Mouse (Mus musculus): Measurements from ENCODE around the gene Zdhhc14. TPM values are rescaled to one million over a fixed set of nuclear protein-coding genes. Genes with fewer than 3 reads are reported as not detected.

Zdhhc14 gene
- total and polyA plus RNA-seq, 3 experiments: 1.1 to 21.4 (median 7.3) TPM

DNA sequence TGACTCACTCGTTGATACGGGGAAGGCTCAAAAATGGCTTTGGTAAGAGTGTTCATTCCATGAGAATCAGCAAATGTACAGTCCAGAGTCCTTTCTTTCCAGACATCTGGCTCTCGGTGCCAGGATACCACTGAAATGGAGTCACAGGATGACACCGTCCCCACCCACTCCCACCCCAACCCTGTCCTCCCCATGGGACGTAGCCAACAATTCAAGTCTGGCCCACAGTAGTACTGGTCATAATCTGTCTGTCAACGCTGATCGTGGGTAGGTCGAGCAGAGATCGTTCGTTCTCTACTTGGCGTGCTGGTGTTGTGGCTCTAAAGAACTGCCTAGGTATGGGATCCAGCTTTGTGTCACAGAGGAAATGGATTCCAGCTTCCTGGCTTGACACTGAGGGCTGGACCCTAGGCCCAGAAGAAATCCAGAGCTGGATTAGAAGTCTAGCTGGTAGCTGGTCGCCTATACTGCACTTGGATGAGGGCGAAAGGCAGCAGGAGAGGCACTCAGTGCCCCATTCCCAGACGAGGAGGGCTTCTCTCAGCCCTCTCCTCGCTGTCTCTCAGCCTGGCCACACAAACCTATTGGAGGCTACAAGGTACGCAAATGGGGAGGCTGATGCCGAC lies 307.2 kb downstream of the Zdhhc14 start:
- TF ChIP-seq POLR2AphosphoS5 (IDR thresholded peaks at IDR 0.05; ENCODE audit: insufficient replicate concordance, low read depth, low read length): no peak
- no peak for TF ChIP-seq CTCF (IDR thresholded peaks at IDR 0.05; ENCODE audit: low read depth, low read length)
- no peak for TF ChIP-seq GATA1 (IDR thresholded peaks at IDR 0.05; ENCODE audit: borderline replicate concordance, low read length)
- no peak for TF ChIP-seq GATA2 (IDR thresholded peaks at IDR 0.05; ENCODE audit: borderline replicate concordance, low read depth, low read length)
- TF ChIP-seq TAL1 (conservative IDR thresholded peaks at IDR 0.05; ENCODE audit: low read depth, low read length): no peak
- no peak for DNase-seq (ENCODE audit: low spot score)
- no peak for ATAC-seq (ENCODE audit: extremely low read depth, insufficient number of reproducible peaks, low FRiP score, poor library complexity, severe bottlenecking)
- H3K4me1 ChIP-seq (ENCODE audit: insufficient read depth, low read depth, low read length): peaks cover 84% of the 10 kb centered on the region
- peak overlapping the region; percentile 56; the same call in 1 of the 2 replicates for H3K4me3 ChIP-seq (ENCODE audit: low read depth, low read length)
- no peaks in the 10 kb centered on the region for H3K9me3 ChIP-seq (replicated peaks)
- no peaks in the 10 kb centered on the region for H3K27me3 ChIP-seq (ENCODE audit: insufficient read depth, low read length)
- peaks cover 30% of the 10 kb centered on the region for H3K36me3 ChIP-seq (replicated peaks)

DNA sequence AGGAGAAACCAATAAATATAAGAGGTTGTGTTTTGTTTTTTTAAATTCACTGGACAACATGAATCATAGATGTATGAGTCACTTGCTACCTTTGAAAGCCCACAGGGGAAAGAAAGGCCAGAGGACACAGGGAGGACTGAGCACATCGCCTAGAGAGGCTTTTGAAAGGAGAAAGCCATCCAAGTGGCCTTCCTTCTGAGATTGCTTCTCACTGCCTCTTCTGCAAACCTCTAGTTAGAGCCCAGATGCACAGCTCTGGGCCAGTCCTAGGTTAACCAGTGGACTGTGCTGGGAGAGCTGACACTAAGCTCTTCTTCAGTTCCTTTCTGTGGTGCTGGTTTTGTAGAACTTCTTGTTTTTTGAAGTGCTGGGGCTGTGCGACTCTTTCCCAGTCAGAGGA lies 307.9 kb downstream of the Zdhhc14 start:
- peaks cover 78% of the 10 kb centered on the region for H3K4me1 ChIP-seq (ENCODE audit: insufficient read depth, low read depth, low read length)
- ATAC-seq (ENCODE audit: extremely low read depth, insufficient number of reproducible peaks, low FRiP score, poor library complexity, severe bottlenecking) (no peak), DNase-seq (ENCODE audit: low spot score) (no peak)
- no peak overlapping the region; the same call in 1 of the 2 replicates for H3K4me3 ChIP-seq (ENCODE audit: low read depth, low read length)
- H3K9me3 ChIP-seq (replicated peaks): no peaks in the 10 kb centered on the region
- no peaks in the 10 kb centered on the region for H3K27me3 ChIP-seq (ENCODE audit: insufficient read depth, low read length)
- peaks cover 30% of the 10 kb centered on the region for H3K36me3 ChIP-seq (replicated peaks)
- TF ChIP-seq POLR2AphosphoS5 (IDR thresholded peaks at IDR 0.05; ENCODE audit: insufficient replicate concordance, low read depth, low read length) (no peak), GATA2 (IDR thresholded peaks at IDR 0.05; ENCODE audit: borderline replicate concordance, low read depth, low read length) (no peak), GATA1 (IDR thresholded peaks at IDR 0.05; ENCODE audit: borderline replicate concordance, low read length) (no peak)

DNA sequence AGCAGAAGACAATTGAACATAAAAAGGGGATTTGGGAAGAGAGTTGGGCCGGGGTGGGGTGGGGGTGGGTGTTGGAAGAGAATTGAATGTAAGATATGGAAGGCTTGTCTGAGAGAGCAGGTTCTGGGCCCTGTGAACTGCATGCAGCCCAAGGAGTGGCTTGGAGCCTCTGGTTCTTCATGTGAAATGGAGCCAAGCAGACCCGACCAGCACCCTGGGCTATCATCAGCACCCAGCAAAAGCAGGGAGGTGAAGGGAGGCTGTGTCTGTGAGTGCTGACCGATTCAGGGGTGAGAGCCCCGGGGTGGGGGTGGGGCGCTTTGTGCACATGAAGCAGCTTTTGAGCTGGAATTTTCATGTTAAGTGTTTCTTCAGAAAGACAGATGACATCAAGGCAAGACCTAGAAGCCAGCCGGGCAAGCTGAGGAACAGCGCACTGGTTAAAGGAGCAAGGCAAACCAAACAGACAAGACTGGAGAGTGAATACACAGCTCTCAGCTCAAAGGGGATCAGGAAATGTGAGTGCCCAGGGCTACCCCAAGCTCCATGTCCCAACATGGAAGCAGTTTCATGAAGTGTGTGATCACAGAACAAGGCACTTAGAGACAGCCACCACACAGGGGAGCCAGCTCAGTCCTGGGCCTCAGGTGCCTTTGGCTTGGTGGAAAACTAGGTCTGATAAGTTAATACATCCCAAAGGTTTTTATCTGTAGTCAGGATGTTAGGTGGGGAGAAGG lies 308.6 kb downstream of the Zdhhc14 start:
- Histone ChIP-seq H3K36me3 (replicated peaks) (peaks cover 30% of the 10 kb centered on the region), H3K9me3 (replicated peaks) (no peaks in the 10 kb centered on the region), H3K4me1 (ENCODE audit: insufficient read depth, low read depth, low read length) (peaks cover 73% of the 10 kb centered on the region), H3K27me3 (ENCODE audit: insufficient read depth, low read length) (peaks cover 5% of the 10 kb centered on the region; the same call in 1 of the 2 replicates), H3K4me3 (ENCODE audit: low read depth, low read length) (peak overlapping the region; percentile 33; the same call in 1 of the 2 replicates)
- ATAC-seq (ENCODE audit: extremely low read depth, insufficient number of reproducible peaks, low FRiP score, poor library complexity, severe bottlenecking) (no peak), DNase-seq (ENCODE audit: low spot score) (no peak)
- TF ChIP-seq CTCF (IDR thresholded peaks at IDR 0.05; ENCODE audit: low read depth, low read length): no peak
- TF ChIP-seq POLR2AphosphoS5 (IDR thresholded peaks at IDR 0.05; ENCODE audit: insufficient replicate concordance, low read depth, low read length): no peak
- TF ChIP-seq GATA1 (IDR thresholded peaks at IDR 0.05; ENCODE audit: borderline replicate concordance, low read length): no peak
- no peak for TF ChIP-seq GATA2 (IDR thresholded peaks at IDR 0.05; ENCODE audit: borderline replicate concordance, low read depth, low read length)
- no peak for TF ChIP-seq TAL1 (conservative IDR thresholded peaks at IDR 0.05; ENCODE audit: low read depth, low read length)

DNA sequence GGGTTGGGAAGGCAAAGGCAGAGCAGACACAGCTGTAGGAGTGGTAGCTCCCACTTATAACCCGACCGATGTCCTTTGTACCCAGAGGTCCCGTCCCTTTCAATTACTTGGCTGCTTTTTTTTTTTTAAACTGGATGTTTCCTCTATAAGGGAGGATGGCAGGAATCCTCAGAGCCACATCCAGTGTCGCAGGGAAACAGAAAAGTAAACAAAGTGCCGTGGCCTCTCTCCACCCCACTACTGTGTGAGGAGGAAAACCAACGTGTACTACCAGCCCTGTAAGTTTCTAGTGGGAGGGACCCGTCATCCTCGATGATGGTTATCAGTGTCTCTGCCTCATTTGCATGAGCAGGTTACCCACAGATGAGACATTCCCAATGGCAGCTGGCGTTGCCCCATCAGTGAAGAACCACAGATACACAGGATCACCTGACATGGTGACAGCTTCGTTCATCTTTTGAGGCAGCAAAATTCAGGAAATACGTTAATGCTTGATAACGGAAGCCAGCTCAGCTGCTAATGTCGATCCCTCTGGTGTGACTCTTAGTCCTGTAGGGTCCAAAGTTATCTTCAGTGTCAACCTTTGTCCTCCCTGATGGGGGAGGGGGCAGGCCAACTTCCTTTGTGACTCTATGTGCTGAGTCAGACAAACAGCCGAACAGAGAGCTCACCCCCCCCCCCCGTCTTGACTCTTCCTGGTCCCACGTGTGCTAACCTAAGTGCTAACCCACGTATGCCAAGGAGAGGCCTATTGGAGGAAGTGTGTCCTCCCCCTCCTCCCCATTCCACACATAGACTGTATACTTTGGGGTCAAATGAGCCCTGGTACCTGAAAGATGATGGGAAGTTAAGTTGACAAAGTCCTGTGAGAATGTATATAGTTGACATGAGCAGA lies 309.7 kb downstream of the Zdhhc14 start:
- Histone ChIP-seq H3K4me3 (ENCODE audit: low read depth, low read length) (no peak overlapping the region), H3K4me1 (ENCODE audit: insufficient read depth, low read depth, low read length) (peaks cover 63% of the 10 kb centered on the region), H3K36me3 (replicated peaks) (peaks cover 30% of the 10 kb centered on the region), H3K27me3 (ENCODE audit: insufficient read depth, low read length) (peaks cover 11% of the 10 kb centered on the region; the same call in 1 of the 2 replicates), H3K9me3 (replicated peaks) (no peaks in the 10 kb centered on the region; the same call in 1 of the 2 replicates)
- TF ChIP-seq POLR2AphosphoS5 (IDR thresholded peaks at IDR 0.05; ENCODE audit: insufficient replicate concordance, low read depth, low read length): no peak
- no peak for TF ChIP-seq GATA2 (IDR thresholded peaks at IDR 0.05; ENCODE audit: borderline replicate concordance, low read depth, low read length)
- no peak for TF ChIP-seq CTCF (IDR thresholded peaks at IDR 0.05; ENCODE audit: low read depth, low read length)
- TF ChIP-seq TAL1 (conservative IDR thresholded peaks at IDR 0.05; ENCODE audit: low read depth, low read length): no peak
- TF ChIP-seq GATA1 (IDR thresholded peaks at IDR 0.05; ENCODE audit: borderline replicate concordance, low read length): no peak
- DNase-seq (ENCODE audit: low spot score) (no peak), ATAC-seq (ENCODE audit: extremely low read depth, insufficient number of reproducible peaks, low FRiP score, poor library complexity, severe bottlenecking) (peak; percentile 37; the same call in 1 of the 2 replicates)

DNA sequence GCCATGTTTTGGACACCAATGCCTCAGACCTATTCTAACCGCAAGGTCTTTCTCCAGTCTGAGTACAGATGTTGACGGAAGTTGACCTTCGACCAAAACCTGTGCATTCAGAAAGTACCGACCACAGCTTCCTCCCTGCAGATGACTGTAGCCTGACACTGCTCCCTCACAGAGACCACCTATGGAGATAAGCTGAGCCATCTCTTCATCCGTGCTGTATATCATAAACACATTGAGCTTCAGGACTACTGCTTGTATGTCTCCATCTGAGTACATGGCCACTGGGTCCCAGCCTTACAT lies 310.2 kb downstream of the Zdhhc14 start:
- Histone ChIP-seq H3K36me3 (replicated peaks) (peaks cover 30% of the 10 kb centered on the region), H3K4me1 (ENCODE audit: insufficient read depth, low read depth, low read length) (peaks cover 58% of the 10 kb centered on the region), H3K27me3 (ENCODE audit: insufficient read depth, low read length) (peaks cover 17% of the 10 kb centered on the region), H3K4me3 (ENCODE audit: low read depth, low read length) (no peak overlapping the region), H3K9me3 (replicated peaks) (no peaks in the 10 kb centered on the region; the same call in 1 of the 2 replicates)
- TF ChIP-seq TAL1 (conservative IDR thresholded peaks at IDR 0.05; ENCODE audit: low read depth, low read length): no peak
- ATAC-seq (ENCODE audit: extremely low read depth, insufficient number of reproducible peaks, low FRiP score, poor library complexity, severe bottlenecking) (no peak), DNase-seq (ENCODE audit: low spot score) (no peak)

Other genes starting within 250 kb of the Zdhhc14 start
- 1.4 TPM in 1 of 2 replicates, not detected in the other for gene Ldhal6b, start 73.8 kb upstream of the Zdhhc14 start, total RNA-seq (2014; fragmentation: Nextera tagmentation)
- gene Ldhal6b, start 73.8 kb upstream of the Zdhhc14 start, total RNA-seq (2017): 1.3 and 1.7 TPM in 2 replicates
- gene Ldhal6b, start 73.8 kb upstream of the Zdhhc14 start, polyA plus RNA-seq (2012): 0.05 TPM in 1 of 2 replicates, not detected in the other
- 73.1 and 80.0 TPM in 2 replicates for gene Tmem242, start 52.3 kb upstream of the Zdhhc14 start, total RNA-seq (2014; fragmentation: Nextera tagmentation)
- 52.6 and 65.3 TPM in 2 replicates for gene Tmem242, start 52.3 kb upstream of the Zdhhc14 start, total RNA-seq (2017)
- gene Tmem242, start 52.3 kb upstream of the Zdhhc14 start, polyA plus RNA-seq (2012): 10.2 and 22.7 TPM in 2 replicates

Data from G1E (cell line).